Mouse (Mus musculus) liver, adult 2 months (tissue): ENCODE data around the gene Rmnd5b. TPM values are rescaled to one million over a fixed set of nuclear protein-coding genes. Genes with fewer than 3 reads are reported as not detected.

Source experiments
- DNase-seq: peaks from one replicate; pipeline ENCODE4 v3.0.0-alpha.2; 2011; ENCODE audit warnings: low read depth, low spot score; ENCODE audit errors: extremely low read depth
- H3K27ac ChIP-seq: fragments of 200-500 bp; replicated peaks from 2 replicates; pipeline ENCODE4 v1.5.1; 2012; ENCODE audit warnings: low read depth, mild to moderate bottlenecking, control low read depth, inconsistent platforms, low read length; ENCODE audit not compliant: insufficient read depth
- H3K27me3 ChIP-seq: fragments of 200-500 bp; 2 replicates; pipeline ENCODE4 v1.6.1; 2012; ENCODE audit warnings: mild to moderate bottlenecking, moderate library complexity, low read length, inconsistent platforms; ENCODE audit not compliant: control insufficient read depth, insufficient read depth
- H3K36me3 ChIP-seq: fragments of 200-500 bp; 2 replicates; pipeline ENCODE4 v1.6.1; 2012; ENCODE audit warnings: low read length, inconsistent platforms; ENCODE audit not compliant: control insufficient read depth, insufficient read depth
- H3K4me1 ChIP-seq: fragments of 200-500 bp; 2 replicates; pipeline ENCODE4 v1.6.1; 2011; ENCODE audit warnings: low read length; ENCODE audit not compliant: control insufficient read depth, insufficient read depth
- H3K4me3 ChIP-seq: fragments of 200-500 bp; 2 replicates; pipeline ENCODE4 v1.5.1; 2011; ENCODE audit warnings: low read depth, mild to moderate bottlenecking, control low read depth, low read length, moderate library complexity; ENCODE audit not compliant: insufficient read depth
- H3K79me2 ChIP-seq: fragments of 200-500 bp; 2 replicates; pipeline ENCODE4 v1.6.1; 2012; ENCODE audit warnings: inconsistent platforms, mild to moderate bottlenecking, low read length, moderate library complexity; ENCODE audit not compliant: control insufficient read depth, insufficient read depth
- H3K9ac ChIP-seq: fragments of 200-500 bp; 2 replicates; pipeline ENCODE4 v1.6.1; 2012; ENCODE audit warnings: low read depth, mild to moderate bottlenecking, control low read depth, inconsistent platforms, low read length
- CTCF ChIP-seq: fragments of 200-500 bp; IDR thresholded peaks from 2 replicates; pipeline ENCODE4 v1.5.1; 2011; ENCODE audit warnings: low read depth, low read length, control low read depth
- POLR2A ChIP-seq: fragments of 200-500 bp; IDR thresholded peaks from 2 replicates; pipeline ENCODE4 v1.6.1; 2011; ENCODE audit warnings: low read length, control low read depth; ENCODE audit not compliant: insufficient read depth; ENCODE audit errors: extremely low read depth
- WGBS: fragments of 180-500 bp; shearing (Covaris S2); methylation state at CpG from one replicate; pipeline ENCODE4 v1.1.7; 2018; 5-methylcytosine and 5-hydroxymethylcytosine counted together
- polyA plus RNA-seq: library from polyadenylated mRNA; depleted of rRNA; stranded (reverse); fragments of >200 nt; gene quantifications from 2 replicates; pipeline ENCODE4 v1.2.3, GENCODE M21; 2012
- total RNA-seq: library from RNA; depleted of rRNA; stranded (reverse); fragments of >200 nt; gene quantifications from 2 replicates; pipeline ENCODE4 v1.2.3, GENCODE M21; 2014

Gene Rmnd5b
- total and polyA plus RNA-seq, 2 experiments: 8.9 to 44.9 TPM

DNA sequence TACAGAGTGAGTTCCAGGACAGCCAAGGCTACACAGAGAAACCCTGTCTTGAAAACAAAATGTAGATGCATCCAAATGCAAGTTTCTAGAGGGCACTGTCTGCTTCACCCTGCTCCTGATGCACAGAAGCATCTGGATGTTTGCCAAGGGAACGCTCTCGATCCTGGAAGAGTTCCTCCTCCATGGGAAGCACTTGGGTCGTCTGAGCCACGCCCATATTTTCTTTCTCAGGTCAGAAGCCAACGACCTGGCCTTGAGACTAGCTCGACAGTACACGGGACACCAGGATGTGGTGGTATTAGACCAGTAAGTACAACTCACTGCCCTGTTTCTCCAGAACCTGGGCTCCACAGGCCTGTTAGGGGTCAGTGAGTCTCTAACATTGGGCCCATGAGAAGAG lies 44.5 kb downstream of the Rmnd5b start:
- Histone ChIP-seq H3K79me2 (no peaks in the 10 kb centered on the region), H3K4me3 (no peak overlapping the region), H3K9ac (no peak overlapping the region), H3K27ac (no peak overlapping the region), H3K36me3 (peaks cover 40% of the 10 kb centered on the region), H3K27me3 (no peaks in the 10 kb centered on the region), H3K4me1 (no peaks in the 10 kb centered on the region; the same call in none of the 2 replicates)
- TF ChIP-seq CTCF: no peak
- TF ChIP-seq POLR2A: no peak
- no peak for DNase-seq
- 28% methylated on average over 7 of the region's 7 CpGs for WGBS

DNA sequence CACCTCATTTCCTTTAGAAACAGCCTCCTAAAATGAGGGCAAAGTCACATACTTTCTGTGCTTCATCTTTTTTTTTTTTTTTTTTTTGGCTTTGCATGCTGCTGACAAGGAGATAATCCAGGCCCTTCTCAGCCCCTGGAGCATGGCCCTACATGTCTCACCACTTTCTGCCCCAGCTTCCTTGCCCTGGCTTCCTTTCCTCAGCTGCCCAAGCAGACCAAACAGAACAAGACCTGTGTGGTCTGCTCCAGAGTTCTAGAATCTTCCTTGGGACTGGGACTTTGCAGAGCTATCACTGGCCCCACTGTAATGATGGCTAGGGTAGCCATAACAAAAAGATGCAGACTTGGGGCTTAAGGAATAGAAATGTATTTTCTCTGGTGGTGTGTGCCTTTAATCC lies 45.7 kb downstream of the Rmnd5b start:
- no peak overlapping the region for H3K9ac ChIP-seq
- peaks cover 4% of the 10 kb centered on the region; the same call in 1 of the 2 replicates for H3K79me2 ChIP-seq
- H3K36me3 ChIP-seq: peaks cover 28% of the 10 kb centered on the region
- no peak for DNase-seq
- no peaks in the 10 kb centered on the region for H3K27me3 ChIP-seq
- H3K4me1 ChIP-seq: peaks cover 9% of the 10 kb centered on the region
- no peak overlapping the region for H3K27ac ChIP-seq
- TF ChIP-seq CTCF (no peak), POLR2A (no peak)
- no peak overlapping the region for H3K4me3 ChIP-seq

DNA sequence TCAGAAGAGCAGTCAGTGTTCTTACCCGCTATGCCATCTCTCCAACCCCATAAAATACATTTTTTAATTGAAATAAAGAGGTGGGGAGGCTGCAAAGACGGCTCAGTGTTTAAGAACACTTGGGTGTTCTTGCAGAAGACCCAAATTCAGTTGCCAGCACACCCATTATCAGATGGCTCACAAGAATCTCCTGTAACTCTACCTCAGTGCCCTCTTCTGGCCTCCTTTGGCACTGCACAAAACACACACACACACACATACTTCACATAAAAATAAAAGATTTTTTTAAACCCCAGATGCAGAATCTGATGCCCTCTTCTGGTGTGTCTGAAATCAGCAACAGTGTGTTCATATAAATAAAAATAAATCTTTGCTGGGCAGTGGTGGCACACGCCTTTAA lies 46.9 kb downstream of the Rmnd5b start:
- 98% methylated on average over 3 of the region's 3 CpGs for WGBS

DNA sequence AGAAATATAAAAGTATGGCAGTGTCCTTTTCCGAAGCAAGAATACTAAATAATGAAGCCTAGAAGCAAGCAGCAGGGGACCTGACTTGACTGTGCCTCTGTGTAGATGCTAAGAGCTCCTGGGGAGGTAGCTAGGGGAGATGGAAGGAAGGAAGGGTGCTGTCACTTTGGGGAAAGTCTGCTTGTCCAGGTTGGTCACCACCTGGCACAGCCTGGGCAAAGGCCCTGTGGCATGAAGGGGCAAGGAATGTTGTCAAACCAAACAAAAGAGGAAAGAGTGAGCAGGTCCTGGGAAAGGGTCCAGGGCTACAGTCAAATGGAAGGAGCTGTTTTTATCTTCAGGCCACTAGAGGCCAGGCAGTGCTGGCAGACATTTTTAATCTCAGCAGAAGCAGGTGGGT lies 48.6 kb downstream of the Rmnd5b start:
- TF ChIP-seq CTCF: no peak
- TF ChIP-seq POLR2A: no peak
- H3K9ac ChIP-seq: no peak overlapping the region
- 97% methylated on average over 1 of the region's 1 CpGs for WGBS
- no peak overlapping the region for H3K4me3 ChIP-seq
- H3K27me3 ChIP-seq: no peaks in the 10 kb centered on the region
- H3K36me3 ChIP-seq: peaks cover 10% of the 10 kb centered on the region
- H3K27ac ChIP-seq: no peak overlapping the region
- peaks cover 4% of the 10 kb centered on the region; the same call in 1 of the 2 replicates for H3K79me2 ChIP-seq
- peaks cover 9% of the 10 kb centered on the region for H3K4me1 ChIP-seq
- DNase-seq: no peak

More for the DNA sequence above, 46.9 kb downstream of the Rmnd5b start:
- no peak overlapping the region for H3K27ac ChIP-seq
- no peaks in the 10 kb centered on the region for H3K27me3 ChIP-seq
- no peak for DNase-seq
- H3K79me2 ChIP-seq: peaks cover 4% of the 10 kb centered on the region; the same call in 1 of the 2 replicates
- H3K4me1 ChIP-seq: peaks cover 9% of the 10 kb centered on the region
- TF ChIP-seq CTCF (no peak), POLR2A (no peak)
- no peak overlapping the region for H3K9ac ChIP-seq
- H3K4me3 ChIP-seq: no peak overlapping the region
- H3K36me3 ChIP-seq: peaks cover 23% of the 10 kb centered on the region

DNA sequence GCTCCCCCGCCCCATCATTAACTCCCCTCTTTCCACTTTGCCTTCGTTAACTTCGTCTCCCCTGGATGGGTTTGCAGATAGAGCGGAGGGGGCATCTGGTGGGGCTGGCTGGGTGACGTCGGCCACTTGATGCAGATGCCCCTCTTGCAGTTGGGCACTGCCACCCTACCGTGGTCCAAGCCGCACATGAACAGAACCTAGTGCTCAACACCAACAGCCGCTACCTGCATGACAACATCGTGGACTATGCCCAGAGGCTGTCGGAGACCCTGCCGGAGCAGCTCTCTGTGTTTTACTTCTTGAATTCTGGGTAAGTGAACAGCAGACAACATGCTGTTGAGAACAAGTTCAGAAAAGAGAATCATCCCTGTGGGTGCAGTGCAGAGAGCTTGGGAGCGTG lies 49.3 kb downstream of the Rmnd5b start:
- no peak overlapping the region for H3K27ac ChIP-seq
- peaks cover 9% of the 10 kb centered on the region for H3K4me1 ChIP-seq
- H3K4me3 ChIP-seq: no peak overlapping the region
- no peaks in the 10 kb centered on the region for H3K27me3 ChIP-seq
- H3K36me3 ChIP-seq: peaks cover 6% of the 10 kb centered on the region; the same call in 1 of the 2 replicates
- H3K9ac ChIP-seq: no peak overlapping the region
- 72% methylated on average over 13 of the region's 13 CpGs for WGBS
- TF ChIP-seq POLR2A (no peak), CTCF (no peak)
- DNase-seq: no peak
- H3K79me2 ChIP-seq: peaks cover 4% of the 10 kb centered on the region; the same call in 1 of the 2 replicates

DNA sequence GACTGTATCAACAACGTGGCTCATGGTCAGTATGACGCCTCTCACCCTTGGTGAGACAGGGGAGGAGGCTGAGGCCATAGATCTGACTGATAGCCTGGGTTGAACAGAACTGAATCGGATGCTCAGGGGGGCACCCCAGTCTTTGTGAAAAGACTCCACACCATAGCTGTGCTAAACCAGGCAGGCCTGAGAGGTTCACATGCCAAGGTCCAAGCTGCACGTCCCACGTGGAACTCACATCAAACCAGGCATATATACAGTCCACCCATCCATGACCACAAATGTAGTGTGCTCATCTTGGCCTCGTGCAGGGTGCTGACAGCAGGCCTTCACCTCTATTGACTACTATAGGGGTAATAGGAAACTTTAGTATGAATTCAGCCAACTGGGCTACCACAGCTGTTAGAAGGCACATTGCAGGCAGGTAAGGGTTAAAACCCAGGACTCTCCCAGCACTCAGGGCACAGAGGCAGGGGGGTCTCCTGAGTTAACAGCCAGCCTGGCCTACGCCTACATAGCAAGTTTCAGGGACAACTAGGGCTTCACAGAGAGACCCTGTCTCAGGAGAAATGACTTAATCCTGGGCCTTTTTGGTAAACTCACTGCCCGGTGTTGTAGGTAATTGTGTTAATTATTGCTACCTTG lies 50.0 kb downstream of the Rmnd5b start:
- no peak overlapping the region for H3K4me3 ChIP-seq
- H3K36me3 ChIP-seq: peaks cover 4% of the 10 kb centered on the region; the same call in 1 of the 2 replicates
- H3K27me3 ChIP-seq: no peaks in the 10 kb centered on the region
- peaks cover 9% of the 10 kb centered on the region for H3K4me1 ChIP-seq
- WGBS: 39% methylated on average over 8 of the region's 8 CpGs
- H3K27ac ChIP-seq: no peak overlapping the region
- H3K79me2 ChIP-seq: peaks cover 4% of the 10 kb centered on the region; the same call in 1 of the 2 replicates
- TF ChIP-seq CTCF (no peak), POLR2A (no peak)
- peak overlapping the region; percentile 86 for H3K9ac ChIP-seq
- DNase-seq: no peak
